Mouse (Mus musculus) embryo, embryonic 9.5 days (tissue): ENCODE results near the gene Btbd2.
"Not testable (repeated sequence)": the region's sequence is repeated elsewhere in the genome, so short reads cannot be mapped to it uniquely, and the experiment has no call there.

ENCODE experiments used
- DNase-seq: peaks from one replicate; pipeline ENCODE4 v3.0.0-alpha.2; 2017; ENCODE audit errors: extremely low spot score

The Btbd2 gene

GRCm38 (mm10) chr10:80669737-80670485 is 13.0 kb upstream of the Btbd2 start:
- DNase-seq: no peak

- no peak for DNase-seq
Observed at GRCm38 (mm10) chr10:80669018-80669417, 12.1 kb upstream of the Btbd2 start.

- no peak for DNase-seq
Observed at GRCm38 (mm10) chr10:80668614-80669013, 11.7 kb upstream of the Btbd2 start.

GRCm38 (mm10) chr10:80666837-80667412 is 10.1 kb upstream of the Btbd2 start:
- no peak for DNase-seq

- no peak for DNase-seq
Observed at GRCm38 (mm10) chr10:80665981-80666733, 9.3 kb upstream of the Btbd2 start.

- no peak for DNase-seq
Observed at GRCm38 (mm10) chr10:80665459-80665858, 8.6 kb upstream of the Btbd2 start.

GRCm38 (mm10) chr10:80665016-80665380 is 8.1 kb upstream of the Btbd2 start:
- peak; percentile 48 for DNase-seq

- no peak for DNase-seq
Observed at GRCm38 (mm10) chr10:80664197-80665015, 7.5 kb upstream of the Btbd2 start.

- DNase-seq: no peak
Observed at GRCm38 (mm10) chr10:80663485-80664196, 6.8 kb upstream of the Btbd2 start.

- DNase-seq: no peak
Observed at GRCm38 (mm10) chr10:80661149-80661548, 4.3 kb upstream of the Btbd2 start.

GRCm38 (mm10) chr10:80659213-80659612 is 2.3 kb upstream of the Btbd2 start:
- peak; percentile 66 for DNase-seq

GRCm38 (mm10) chr10:80658841-80659202 is 2.0 kb upstream of the Btbd2 start:
- no peak for DNase-seq

GRCm38 (mm10) chr10:80658194-80658840 is 1.4 kb upstream of the Btbd2 start:
- no peak for DNase-seq

GRCm38 (mm10) chr10:80656130-80656862 is 575 bp downstream of the Btbd2 start:
- peak; percentile 100 for DNase-seq

- DNase-seq: no peak
Observed at GRCm38 (mm10) chr10:80655406-80656129, 1.3 kb downstream of the Btbd2 start.

- no peak for DNase-seq
Observed at GRCm38 (mm10) chr10:80654866-80655265, 2.0 kb downstream of the Btbd2 start.

GRCm38 (mm10) chr10:80653156-80653720 is 3.6 kb downstream of the Btbd2 start:
- DNase-seq: no peak

- DNase-seq: no peak
Observed at GRCm38 (mm10) chr10:80650392-80650791, 6.5 kb downstream of the Btbd2 start.

GRCm38 (mm10) chr10:80649910-80650309 is 7.0 kb downstream of the Btbd2 start:
- not testable (repeated sequence) for DNase-seq
